Mouse (Mus musculus) testis, adult 2 months (tissue): Measurements from ENCODE around the gene Cib1. TPM values are rescaled to one million over a fixed set of nuclear protein-coding genes. Genes with fewer than 3 reads are reported as not detected.
A peak's percentile ranks its signal among the peaks of the same experiment; 100 is the strongest.

ENCODE experiments used
- H3K27ac ChIP-seq: fragments of 200-500 bp; 2 replicates; pipeline ENCODE4 v1.5.1; 2012; ENCODE audit warnings: low read depth, low read length; ENCODE audit not compliant: control insufficient read depth, insufficient read depth
- H3K27me3 ChIP-seq: fragments of 200-500 bp; 2 replicates; pipeline ENCODE4 v1.6.1; 2012; ENCODE audit warnings: mild to moderate bottlenecking, low read length, moderate library complexity; ENCODE audit not compliant: control insufficient read depth, insufficient read depth
- H3K36me3 ChIP-seq: fragments of 200-500 bp; 2 replicates; pipeline ENCODE4 v1.6.1; 2012; ENCODE audit warnings: mild to moderate bottlenecking, low read length; ENCODE audit not compliant: control insufficient read depth, insufficient read depth
- H3K4me1 ChIP-seq: fragments of 200-500 bp; 2 replicates; pipeline ENCODE4 v1.6.1; 2012; ENCODE audit warnings: low read length; ENCODE audit not compliant: control insufficient read depth, insufficient read depth
- H3K4me3 ChIP-seq: fragments of 200-500 bp; 2 replicates; pipeline ENCODE4 v1.5.1; 2012; ENCODE audit warnings: low read depth, mild to moderate bottlenecking, low read length, moderate library complexity, mixed read lengths; ENCODE audit not compliant: control insufficient read depth
- CTCF ChIP-seq: fragments of 200-500 bp; IDR thresholded peaks from 2 replicates; pipeline ENCODE4 v1.5.1; 2012; ENCODE audit warnings: low read depth, mild to moderate bottlenecking, inconsistent platforms, low read length, moderate library complexity; ENCODE audit not compliant: control insufficient read depth, insufficient read depth, insufficient replicate concordance
- POLR2A ChIP-seq: fragments of 200-500 bp; IDR thresholded peaks from 2 replicates; pipeline ENCODE4 v1.6.1; 2012; ENCODE audit warnings: low read depth, mild to moderate bottlenecking, inconsistent platforms, low read length, moderate library complexity; ENCODE audit not compliant: control insufficient read depth
- polyA plus RNA-seq: library from polyadenylated mRNA; depleted of rRNA; stranded (reverse); fragments of >200 nt; gene quantifications from 2 replicates; pipeline ENCODE4 v1.2.3, GENCODE M21; 2012

The Cib1 gene
- polyA plus RNA-seq, 1 experiment = 411 TPM

DNA sequence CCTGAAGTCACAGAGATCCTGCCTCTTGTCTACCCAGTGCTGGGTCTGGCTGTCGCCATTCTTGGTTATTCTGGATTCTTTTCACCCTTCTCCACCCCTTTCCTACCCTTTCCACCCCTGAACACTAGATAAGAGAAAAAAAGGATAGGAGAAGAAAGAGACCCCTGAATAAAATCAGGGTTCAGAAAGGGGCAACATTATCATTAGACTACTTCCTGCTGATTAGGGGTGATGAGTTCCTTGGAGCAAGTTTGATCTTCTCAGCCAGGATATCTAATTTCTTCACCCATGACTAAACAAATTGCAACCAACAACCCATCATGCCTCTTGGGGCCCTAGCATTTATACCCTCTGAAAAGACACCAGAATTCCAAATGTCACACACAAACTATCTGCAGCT, 35.2 kb upstream of the Cib1 start:
- peaks cover 2% of the 10 kb centered on the region; the same call in 1 of the 2 replicates for H3K36me3 ChIP-seq
- peaks cover 6% of the 10 kb centered on the region; the same call in 1 of the 2 replicates for H3K4me1 ChIP-seq
- H3K4me3 ChIP-seq = no peak overlapping the region
- no peak for TF ChIP-seq CTCF
- no peak for TF ChIP-seq POLR2A
- no peaks in the 10 kb centered on the region for H3K27me3 ChIP-seq
- no peak overlapping the region for H3K27ac ChIP-seq

DNA sequence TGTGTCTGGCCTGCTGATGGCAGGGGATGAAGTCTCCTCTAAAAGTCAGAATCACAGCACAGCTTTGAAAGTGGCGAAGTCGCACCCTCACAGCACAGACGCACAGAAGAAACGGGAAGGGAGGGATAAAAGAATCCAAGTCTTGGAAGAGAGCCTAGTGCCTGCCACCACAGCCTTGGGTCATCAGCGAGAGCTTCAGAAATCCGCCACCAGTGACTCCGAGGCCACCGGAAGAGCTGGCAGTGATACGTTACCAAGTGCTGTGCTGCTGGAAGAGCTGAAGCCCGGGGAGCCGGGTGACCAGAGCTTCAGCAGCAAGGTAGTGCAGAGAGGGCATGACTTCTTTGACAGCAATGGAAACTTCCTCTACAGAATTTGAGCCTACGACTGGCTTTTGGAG, 32.0 kb upstream of the Cib1 start:
- Histone ChIP-seq H3K27me3 (no peaks in the 10 kb centered on the region), H3K4me3 (no peak overlapping the region), H3K4me1 (peaks cover 13% of the 10 kb centered on the region), H3K36me3 (peaks cover 2% of the 10 kb centered on the region; the same call in 1 of the 2 replicates), H3K27ac (no peak overlapping the region)
- TF ChIP-seq CTCF = no peak
- no peak for TF ChIP-seq POLR2A

DNA sequence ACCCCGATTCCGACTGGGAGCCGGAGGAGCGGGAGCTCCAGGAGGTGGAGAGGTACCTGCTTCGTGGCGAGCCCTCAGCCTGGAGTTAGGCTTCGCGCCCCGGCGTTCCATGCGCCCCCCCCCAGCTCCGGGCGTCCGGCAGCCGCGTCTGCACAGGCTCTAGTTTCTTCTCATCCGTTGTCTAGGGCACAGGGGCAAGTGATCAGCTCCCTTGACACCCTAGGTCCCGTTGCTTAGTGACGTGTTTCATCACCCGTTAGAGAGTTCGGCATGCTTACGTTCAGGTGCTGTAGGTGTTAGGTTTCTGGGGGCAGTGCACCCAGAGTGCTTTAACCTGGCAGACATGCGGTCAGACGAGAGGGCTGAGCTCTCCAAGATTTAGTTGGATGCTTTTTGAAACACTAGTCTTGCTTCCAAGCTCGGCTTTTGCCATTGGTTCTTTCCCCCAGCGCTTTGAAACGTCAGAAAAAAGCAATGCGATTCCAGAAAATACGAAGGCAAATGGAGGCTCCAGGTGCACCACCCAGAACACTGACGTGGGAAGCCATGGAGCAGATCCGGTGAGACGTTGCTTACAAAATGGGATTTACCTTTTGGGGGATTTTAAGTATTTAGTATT, 28.9 kb upstream of the Cib1 start:
- Histone ChIP-seq H3K36me3 (peaks cover 2% of the 10 kb centered on the region; the same call in 1 of the 2 replicates), H3K4me1 (peaks cover 11% of the 10 kb centered on the region), H3K27ac (peak overlapping the region; percentile 89), H3K27me3 (no peaks in the 10 kb centered on the region), H3K4me3 (peak overlapping the region; percentile 97)
- no peak for TF ChIP-seq CTCF
- TF ChIP-seq POLR2A = no peak

DNA sequence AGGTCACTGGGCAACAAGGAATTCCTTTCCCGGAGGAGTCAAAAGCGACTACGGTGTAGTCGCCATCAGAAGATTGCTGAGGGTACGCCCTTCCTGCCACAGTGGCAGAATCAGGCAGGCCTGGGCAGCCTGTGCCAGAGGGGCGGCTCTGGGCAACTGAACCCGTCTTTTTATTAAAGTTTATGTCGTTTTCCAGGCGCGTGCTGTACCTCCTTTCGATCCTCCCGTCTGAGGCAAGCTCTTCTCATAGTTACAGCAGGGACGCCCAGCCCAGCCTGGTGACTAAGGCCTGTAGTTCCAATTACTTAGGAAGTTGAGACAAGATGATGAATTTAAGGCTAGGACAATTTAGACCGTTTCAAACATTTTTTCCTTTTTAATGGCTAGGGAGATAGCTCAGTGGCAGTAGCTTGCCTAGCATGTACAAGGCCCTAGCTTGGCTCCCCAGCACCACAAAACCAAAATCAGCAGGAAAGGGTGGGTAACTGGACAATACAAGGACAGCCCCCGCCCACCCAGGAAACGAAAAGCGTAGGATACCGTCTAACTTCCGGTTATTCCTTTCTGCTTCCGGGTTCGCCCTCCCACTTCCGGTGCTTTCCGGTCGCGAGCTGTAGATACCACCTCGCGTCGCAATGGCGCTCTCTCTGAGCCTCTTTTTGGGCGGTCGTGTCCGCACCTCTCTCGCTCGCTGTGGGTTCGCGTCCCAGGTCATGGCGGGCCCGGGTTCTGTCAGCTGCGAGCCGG, 28.2 kb upstream of the Cib1 start, which contains the start of gene Ngrn:
Gene Ngrn (plus strand): TSS at position 591 of the 747 bp plus-strand sequence.
- H3K27ac ChIP-seq = peak within 1 kb of the TSS; percentile 89
- peaks cover 2% of the 10 kb centered on the region; the same call in 1 of the 2 replicates for H3K36me3 ChIP-seq
- no peaks in the 10 kb centered on the region for H3K27me3 ChIP-seq
- peaks cover 11% of the 10 kb centered on the region for H3K4me1 ChIP-seq
- TF ChIP-seq CTCF (no peak; the same call in 1 of the 2 replicates), POLR2A (peak; percentile 94)
- H3K4me3 ChIP-seq = peak within 1 kb of the TSS; percentile 97

DNA sequence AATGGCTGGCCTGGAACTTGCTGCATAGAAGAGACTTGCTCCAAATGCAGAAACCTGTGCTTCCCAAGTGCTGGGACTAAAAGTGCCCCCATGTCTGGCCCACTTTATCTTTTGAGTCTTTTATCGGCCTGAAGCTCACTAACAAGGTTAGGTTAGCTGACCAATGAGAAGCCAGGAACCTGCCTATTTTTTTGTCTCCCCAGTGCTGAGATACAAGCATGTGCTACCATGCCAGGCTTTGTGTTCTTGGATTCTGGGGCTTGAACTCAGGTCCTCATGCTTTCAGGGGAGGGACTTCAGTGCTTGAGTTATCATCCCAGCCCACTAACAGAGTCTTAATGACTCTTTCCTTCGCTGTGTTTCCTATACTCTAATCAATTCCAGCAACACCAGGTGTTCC, 25.1 kb upstream of the Cib1 start:
- Histone ChIP-seq H3K27me3 (no peaks in the 10 kb centered on the region), H3K4me1 (peaks cover 11% of the 10 kb centered on the region), H3K4me3 (no peak overlapping the region), H3K27ac (no peak overlapping the region), H3K36me3 (no peaks in the 10 kb centered on the region)
- no peak for TF ChIP-seq POLR2A
- TF ChIP-seq CTCF = no peak

DNA sequence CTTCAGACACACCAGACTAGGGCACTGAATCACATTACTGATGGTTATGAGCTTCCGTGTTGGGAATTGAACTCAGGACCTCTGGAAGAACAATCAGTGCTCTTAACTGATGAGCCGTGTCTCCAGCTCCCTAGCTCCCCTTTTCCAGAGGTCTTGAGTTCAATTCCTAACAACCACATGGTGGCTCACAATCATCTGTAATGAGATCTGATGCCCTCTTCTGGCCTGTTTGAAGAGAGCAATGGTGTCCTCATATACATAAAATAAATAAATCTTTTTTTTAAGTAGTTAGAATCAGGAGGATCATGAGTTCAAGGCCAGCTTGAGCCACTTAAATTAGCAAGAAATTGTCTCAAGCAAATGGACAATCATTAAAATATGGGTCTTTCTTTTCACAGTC, 23.4 kb upstream of the Cib1 start:
- Histone ChIP-seq H3K27me3 (no peaks in the 10 kb centered on the region), H3K27ac (no peak overlapping the region), H3K4me3 (no peak overlapping the region), H3K36me3 (no peaks in the 10 kb centered on the region), H3K4me1 (peaks cover 7% of the 10 kb centered on the region)
- TF ChIP-seq CTCF = no peak
- no peak for TF ChIP-seq POLR2A

DNA sequence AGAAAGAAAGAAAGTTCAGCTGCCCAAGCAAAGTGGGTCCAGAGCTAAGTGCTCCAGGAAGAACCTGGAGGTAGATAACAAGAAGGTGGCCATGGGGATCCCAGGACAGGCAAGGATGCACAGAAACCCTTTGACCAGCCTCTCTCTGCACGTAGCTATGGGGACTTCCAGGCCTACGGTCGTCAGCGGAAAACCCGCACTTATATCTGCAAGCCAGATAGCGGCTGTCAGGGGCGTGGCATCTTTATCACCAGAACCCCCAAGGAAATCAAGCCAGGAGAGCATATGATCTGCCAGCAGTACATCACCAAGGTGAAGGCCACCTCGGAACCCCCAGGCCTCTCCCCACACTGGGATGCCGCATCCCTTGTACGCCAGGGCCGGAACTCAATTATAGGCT, 20.3 kb upstream of the Cib1 start:
- Histone ChIP-seq H3K36me3 (no peaks in the 10 kb centered on the region; the same call in 1 of the 2 replicates), H3K27ac (no peak overlapping the region), H3K27me3 (no peaks in the 10 kb centered on the region), H3K4me3 (no peak overlapping the region), H3K4me1 (no peaks in the 10 kb centered on the region)
- no peak for TF ChIP-seq CTCF
- TF ChIP-seq POLR2A = no peak
